Mouse (Mus musculus): ENCODE data around the gene Pde7b. TPM values are rescaled to one million over a fixed set of nuclear protein-coding genes. Genes with fewer than 3 reads are reported as not detected.

Gene Pde7b
- total RNA-seq, 2 experiments from 2014 or later, result 20.3 to 23.3 TPM

DNA sequence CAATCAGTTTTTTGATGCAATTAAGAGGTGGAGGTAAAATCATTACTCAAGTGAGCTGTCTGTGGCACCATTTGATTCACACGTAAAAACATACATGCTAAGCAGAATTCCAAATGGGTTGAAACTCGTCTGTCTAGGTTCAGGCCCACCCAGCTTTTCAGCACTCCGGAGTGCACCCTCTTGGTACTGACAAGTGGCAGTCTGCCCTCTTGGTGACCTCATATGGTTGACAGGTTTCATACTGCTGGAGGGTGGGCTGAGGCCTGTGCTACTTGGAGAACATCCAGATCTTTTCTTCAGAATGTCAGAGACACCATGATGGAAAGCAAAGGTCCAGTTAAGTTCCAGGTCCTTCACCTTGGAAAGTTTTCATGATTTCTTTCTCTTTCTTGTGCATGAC, 265.7 kb downstream of the Pde7b start:
- no peak for DNase-seq (ENCODE audit: extremely low spot score in 1 of 2, low spot score in 1 of 2)

DNA sequence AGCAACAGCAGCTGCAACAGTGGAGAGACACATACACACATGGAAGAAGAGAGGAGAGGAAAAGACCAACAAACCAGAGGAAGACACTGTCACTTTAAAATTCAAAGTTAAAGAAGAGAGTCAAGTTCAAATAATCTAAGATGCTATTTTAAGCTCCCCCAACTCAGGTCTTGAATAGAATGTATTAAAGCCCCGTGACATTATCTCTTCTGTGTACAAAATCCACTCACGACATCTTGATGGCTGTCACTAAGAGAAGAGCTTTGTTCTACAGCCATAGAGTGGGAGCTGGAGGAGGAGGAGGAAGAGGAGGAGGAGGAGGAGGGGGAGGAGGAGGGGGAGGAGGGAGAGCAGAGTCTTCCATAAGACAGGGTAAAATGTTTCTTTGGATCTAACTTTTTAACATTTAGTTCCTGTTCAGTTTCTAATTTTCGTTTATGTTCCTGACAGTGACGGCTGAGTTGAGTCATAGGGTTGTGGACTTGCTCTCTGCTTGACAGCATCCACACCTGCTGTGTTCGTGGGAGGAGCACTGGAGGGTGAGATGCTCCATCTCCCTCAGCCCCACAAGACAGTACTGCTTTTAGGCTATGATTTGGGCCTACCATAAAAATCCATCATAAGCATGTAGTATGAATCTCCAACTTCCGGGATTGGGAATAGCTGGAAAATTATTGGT, 270.4 kb downstream of the Pde7b start:
- no peak for DNase-seq (ENCODE audit: extremely low spot score in 1 of 2, low spot score in 1 of 2)

DNA sequence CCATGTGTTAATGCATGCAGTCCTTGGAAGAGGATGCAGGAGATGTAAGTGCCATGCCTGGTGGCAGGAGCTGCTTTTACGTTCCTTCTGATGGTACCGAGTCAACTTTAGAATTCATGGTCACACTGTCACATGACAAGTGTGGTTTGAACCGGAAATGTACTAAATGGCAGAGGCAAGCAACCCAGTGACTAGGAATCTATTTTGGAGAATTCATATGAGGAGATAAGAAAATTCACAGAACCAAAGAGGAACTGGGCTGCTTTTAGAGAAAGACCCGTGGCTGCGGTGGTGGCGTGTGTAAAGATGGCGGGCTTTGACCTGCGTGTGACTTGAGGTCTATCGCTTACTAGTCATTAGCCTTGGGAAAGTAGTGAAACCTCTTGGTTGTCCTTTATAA, 287.4 kb downstream of the Pde7b start:
- no peak for DNase-seq (ENCODE audit: extremely low spot score in 1 of 2, low spot score in 1 of 2)

DNA sequence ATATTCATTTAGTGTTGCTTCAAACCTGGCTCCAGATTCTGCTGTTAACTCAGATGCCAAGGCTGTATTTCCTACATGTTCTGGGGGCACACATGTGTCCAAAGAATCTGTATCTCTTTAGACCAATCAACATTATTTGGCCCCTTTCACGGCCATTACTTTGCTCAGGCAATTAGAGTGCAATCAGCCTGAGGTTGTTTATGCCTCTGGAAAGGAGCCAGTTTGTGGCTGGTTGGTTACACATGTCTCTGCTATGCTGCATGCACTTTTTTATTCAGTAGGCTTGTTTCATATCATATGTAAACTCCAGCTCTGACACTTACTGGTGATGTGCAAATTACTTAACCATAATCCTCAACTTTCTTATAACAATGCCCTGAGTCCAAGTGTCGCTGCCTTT, 287.9 kb downstream of the Pde7b start:
- no peak for DNase-seq (ENCODE audit: extremely low spot score in 1 of 2, low spot score in 1 of 2)

DNA sequence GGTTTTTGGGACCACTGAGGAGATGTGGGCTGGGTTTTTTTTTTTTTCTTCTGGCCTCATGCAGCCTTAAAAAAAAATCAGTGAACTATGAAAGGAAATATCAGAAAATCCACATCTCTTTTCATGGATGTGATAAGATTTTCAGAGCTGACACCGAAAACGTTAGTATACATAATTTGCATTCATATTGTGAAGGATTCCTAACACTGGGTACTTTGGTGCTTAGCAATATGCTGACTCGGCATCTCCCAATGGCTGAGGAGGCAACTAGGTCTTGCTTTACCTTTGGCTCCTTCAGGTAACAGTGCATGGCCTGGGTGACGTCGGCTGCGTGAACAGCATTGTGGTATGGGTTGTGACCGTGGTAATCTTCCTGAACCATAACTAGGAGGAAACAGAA, 289.0 kb downstream of the Pde7b start:
- no peak for DNase-seq (ENCODE audit: extremely low spot score in 1 of 2, low spot score in 1 of 2)

DNA sequence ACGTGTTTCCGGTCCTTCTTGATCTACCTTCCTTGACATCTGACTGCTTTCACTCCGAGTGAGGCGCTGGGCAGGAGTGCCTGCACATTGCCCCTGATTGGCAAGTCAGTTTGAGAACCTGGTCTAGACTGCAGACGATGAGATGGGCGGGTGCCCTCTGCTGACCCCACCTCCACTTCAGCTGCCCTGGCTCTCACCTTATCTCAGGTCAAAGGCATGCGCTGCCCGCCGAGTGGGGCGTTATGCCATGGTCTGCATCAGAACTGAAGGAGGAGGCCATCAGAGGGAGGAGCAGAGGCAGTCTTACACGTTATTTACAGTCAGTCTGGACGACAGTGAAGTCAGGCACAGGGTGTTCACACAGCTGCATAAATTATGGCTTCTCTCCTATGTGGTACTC, 293.5 kb downstream of the Pde7b start:
- no peak for DNase-seq (ENCODE audit: extremely low spot score in 1 of 2, low spot score in 1 of 2)

DNA sequence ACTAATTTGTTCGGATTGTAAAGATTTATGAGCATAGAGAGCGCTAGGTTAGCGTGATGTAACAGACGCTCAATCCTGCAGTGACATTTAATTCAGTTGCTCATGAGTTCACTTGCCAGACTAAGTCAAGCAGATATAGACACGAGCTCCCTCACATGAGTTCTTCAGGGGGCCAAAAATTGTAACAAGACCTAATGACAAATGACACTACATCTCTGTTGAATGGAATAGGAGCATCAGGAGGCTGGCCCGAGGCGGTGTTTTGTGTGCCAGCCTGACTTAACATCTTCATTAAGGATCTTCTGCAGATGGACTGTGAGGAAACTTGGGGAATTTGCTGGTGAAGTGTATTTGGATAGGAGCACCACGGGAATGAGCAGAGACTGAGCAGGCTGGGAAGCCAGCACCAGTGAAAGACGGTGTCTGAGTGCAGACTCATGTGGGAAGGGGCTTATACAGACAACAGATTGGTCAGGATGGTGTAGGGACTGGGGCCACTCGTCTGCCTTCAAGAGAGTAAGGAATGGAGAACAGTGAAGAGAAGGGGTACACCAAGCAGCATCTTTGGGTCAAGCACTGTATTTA, 303.5 kb downstream of the Pde7b start:
- no peak for DNase-seq (ENCODE audit: extremely low spot score in 1 of 2, low spot score in 1 of 2)

DNA sequence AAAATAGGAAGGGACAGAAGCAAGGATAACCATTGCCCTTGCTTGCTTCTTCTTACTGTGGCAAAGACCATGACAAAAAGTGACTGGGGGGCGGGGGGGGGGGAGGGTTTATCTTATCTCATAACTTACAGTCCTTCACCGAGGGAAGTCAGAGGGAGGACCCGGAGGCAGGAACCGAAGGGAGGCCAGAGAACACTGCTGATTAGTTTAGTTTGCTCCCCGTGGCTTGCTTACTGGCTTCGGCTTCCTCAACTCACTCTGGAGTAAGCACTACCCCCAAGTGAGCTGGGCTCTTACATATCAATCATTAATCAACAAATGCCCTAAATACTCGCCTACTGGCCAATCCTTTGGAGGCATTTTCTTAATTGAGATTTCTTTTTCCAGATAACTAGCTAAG, 304.6 kb downstream of the Pde7b start:
- DNase-seq (ENCODE audit: extremely low spot score in 1 of 2, low spot score in 1 of 2), result no peak

DNA sequence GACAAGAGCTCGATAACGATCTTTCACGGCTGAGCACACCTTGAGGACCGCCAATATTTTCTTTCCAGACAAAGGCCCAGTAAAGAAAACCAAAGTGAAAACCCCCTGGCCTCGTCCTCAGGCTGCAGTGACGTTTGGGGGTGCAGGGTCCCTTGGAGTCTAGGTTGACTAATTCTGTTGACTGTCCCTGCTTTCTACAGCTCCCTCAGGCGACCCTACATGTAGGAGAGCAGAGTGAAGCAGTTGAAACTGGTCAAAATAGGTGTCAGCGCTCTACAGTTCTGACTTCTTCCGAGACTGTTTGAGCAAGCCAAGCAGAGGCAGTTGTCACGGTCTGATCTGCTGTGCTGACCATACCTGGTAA, 306.0 kb downstream of the Pde7b start:
- DNase-seq (ENCODE audit: extremely low spot score in 1 of 2, low spot score in 1 of 2), result no peak

DNA sequence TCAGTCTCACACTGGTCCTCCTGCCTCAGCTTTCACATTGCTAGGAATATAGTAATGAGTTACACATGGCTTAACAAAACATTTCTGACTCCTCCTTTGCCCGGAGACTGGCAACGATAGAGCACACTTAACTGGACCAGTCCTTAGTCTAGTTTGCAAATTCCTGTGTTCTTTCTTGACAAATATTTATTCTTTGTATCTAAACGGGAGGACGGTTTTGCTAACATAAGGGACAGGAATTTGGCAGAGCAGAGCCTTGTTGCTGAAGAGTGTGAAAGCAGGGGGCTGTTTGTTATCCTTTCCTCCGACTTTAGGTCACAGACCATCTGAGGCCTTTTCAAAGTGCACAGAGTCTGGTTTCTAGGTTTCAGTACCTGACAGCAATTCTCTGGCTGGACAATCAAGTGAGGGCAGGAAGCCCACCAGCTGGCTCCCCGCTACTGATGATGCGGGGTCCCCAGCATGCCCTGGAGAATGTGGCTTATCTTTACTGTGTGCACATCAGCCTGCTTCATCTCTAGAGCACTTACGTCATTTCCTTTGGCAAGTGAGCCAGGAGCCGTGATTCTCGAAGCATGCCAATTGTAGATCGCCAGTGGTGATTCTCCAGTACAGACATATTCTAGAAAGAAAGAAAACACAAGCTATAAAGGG, 306.5 kb downstream of the Pde7b start:
- no peak for DNase-seq (ENCODE audit: extremely low spot score in 1 of 2, low spot score in 1 of 2)

DNA sequence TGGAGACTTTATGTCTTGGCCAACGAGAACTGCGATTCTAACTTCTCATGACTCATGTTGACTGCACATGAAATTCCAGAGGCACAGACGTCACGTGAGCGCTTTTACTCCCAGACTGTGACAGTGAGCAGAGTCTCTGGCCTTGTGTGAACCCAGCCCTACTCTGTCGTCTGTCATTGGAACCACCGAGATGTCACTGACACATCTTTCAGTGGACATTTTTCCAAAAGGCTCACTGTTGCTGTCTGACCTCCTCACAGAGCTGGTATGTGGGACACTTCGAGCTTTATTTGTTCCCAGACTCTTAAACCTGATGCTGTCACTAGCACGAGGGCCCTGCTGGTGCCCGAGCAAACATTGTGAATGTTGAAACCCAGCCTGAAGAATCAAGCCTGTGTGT, 315.7 kb downstream of the Pde7b start:
- no peak for DNase-seq (ENCODE audit: extremely low spot score in 1 of 2, low spot score in 1 of 2)

DNA sequence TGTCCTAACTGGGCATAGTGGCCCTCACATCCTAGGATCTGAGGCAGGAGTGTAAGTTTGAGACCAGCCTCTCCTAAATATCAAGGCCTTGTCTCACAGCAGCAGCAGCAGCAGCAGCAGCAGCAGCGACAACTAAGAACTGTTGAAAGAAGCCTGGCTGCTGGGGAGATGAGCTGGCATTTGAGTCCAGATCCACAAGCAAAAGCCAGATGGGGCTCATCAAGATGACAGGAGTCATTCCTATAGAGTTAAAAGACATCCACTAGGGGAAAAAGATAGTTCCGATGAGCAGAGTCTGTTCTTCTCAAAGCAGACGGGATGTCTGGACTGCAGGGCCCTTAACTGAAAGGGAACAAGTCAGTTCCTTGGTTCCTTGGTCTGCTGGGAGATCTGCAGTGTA, 316.5 kb downstream of the Pde7b start:
- no peak for DNase-seq (ENCODE audit: extremely low spot score in 1 of 2, low spot score in 1 of 2)

DNA sequence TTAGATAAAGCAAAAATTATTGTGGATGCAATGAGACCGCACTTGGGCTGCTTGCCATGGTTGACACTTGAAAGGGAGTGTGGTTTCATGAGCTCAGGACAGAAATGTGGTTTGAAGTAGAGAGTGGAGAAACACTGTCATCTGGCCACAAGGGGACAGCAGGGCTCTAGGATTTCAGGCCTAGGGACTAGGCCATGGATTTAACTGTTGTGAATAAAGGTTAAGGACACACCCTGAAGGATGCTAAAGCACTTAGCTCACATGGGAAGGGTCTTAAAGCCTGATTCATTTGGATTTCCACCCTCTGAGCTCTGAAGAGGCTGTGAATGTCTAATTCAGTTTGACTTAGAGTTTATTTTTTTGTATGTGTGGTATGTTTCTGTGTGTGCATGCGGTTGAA, 319.4 kb downstream of the Pde7b start:
- peak in 1 of 2 experiments; percentile 33 for DNase-seq (ENCODE audit: extremely low spot score in 1 of 2, low spot score in 1 of 2)

DNA sequence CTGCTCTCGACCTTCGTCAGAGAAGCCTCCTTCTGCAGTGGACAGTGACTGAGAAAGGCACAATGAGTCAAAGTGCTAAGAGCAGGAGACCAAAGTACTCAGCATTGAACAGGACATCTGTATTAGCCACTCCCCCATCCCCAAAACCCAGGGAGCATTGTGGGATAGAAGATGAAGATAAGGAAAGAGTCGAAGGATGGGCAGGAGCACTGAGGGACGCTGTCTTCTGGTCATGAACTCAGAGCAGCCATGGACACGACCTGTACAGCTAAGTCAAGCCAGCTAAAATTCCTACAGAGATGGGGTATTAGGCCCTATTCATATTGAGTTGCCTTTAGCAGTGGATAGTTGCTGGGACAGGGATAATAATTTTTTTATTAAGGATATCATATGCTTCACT, 321.9 kb downstream of the Pde7b start:
- no peak for DNase-seq (ENCODE audit: extremely low spot score in 1 of 2, low spot score in 1 of 2)

DNA sequence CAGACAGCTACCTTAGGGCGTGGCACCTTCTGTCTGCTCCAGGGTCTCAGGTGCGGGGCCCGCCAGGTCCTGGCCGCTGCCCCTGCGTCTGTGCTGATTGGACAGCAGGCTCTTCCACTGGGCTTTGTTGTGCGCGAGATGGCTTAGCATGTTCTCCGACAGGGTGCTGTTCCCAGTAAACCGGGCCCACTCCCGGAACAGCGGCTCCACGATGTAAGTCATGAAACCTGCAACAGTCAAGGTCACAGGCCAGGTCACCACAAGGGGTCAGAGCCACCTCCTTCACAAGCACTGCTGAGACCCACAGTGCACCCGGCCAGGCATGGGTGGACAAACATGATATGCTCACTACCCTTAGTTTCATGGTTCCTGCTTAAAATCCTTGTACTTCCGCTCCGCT, 324.5 kb downstream of the Pde7b start:
- DNase-seq (ENCODE audit: extremely low spot score in 1 of 2, low spot score in 1 of 2), result no peak

DNA sequence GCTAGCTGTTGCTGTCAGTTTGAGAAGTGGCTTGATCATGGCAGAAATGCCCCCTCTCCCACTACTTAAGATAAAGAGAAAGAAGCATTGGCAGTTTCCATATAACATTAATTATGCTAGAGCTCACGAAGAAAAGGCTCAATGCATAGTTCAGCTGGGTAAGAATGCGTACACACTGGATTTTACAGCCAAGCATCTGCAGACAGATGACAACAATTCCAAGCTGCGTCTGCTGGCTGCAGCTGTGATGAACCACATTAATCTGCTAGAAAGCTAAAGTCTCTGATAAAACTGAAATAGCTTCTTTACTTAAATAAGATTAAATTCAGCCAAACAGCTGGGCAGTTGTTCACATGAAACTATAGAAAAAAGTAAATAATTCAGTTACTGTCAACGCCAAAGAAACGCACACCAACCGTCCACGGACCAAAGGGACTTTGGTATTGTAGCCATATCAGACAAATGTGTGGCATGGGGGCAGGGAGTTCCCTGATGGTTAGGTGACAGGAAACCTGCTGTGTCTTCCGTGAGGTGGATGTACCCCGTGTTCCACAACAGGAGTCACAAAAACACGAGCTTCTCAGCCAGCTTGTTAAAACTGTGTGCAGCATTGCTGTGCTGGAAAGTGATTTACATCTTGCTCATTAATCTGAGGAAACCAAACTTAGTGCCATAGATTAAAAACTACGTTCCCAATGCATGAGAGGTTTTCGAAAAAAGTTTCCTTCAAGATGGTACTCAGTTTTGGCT, 326.1 kb downstream of the Pde7b start:
- DNase-seq (ENCODE audit: extremely low spot score in 1 of 2, low spot score in 1 of 2), result no peak

DNA sequence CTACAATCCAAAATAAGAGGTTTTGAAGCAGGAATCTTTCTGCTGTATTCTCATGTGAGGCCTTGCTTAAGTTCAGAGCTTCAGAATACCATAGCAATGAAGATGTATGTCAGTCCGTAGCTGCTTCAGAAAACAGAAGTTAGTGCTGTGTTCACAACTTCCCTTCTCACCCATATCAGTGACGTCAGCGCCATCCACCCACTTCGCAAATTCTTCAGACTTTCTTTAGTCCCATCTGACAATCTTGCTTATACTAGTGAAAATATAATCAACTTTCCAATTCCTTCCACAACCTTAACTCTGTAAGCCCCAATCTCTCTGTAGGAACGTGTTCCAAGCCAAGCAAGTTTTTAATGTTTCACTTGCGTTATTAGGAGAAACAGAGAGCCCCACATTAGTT, 326.7 kb downstream of the Pde7b start:
- DNase-seq (ENCODE audit: extremely low spot score in 1 of 2, low spot score in 1 of 2), result no peak

DNA sequence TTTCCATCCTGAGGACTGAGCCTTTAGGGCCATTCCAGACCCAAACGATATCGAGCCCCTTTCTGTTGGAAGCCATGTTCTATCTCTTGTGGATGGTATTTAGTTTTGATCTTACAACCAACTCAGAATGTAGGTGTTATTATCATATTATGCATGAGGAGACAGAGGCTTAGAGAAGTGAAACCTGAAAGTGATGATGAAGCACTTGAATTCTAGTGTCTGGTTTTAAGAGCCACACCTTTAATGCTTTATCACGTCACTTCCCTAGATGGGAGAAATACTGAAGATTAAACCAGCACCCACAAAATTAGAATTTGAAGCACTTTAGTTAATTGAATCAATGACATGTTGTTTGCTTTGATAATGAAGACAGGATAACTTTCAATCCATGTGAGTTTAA, 329.1 kb downstream of the Pde7b start:
- DNase-seq (ENCODE audit: extremely low spot score in 1 of 2, low spot score in 1 of 2), result no peak

DNA sequence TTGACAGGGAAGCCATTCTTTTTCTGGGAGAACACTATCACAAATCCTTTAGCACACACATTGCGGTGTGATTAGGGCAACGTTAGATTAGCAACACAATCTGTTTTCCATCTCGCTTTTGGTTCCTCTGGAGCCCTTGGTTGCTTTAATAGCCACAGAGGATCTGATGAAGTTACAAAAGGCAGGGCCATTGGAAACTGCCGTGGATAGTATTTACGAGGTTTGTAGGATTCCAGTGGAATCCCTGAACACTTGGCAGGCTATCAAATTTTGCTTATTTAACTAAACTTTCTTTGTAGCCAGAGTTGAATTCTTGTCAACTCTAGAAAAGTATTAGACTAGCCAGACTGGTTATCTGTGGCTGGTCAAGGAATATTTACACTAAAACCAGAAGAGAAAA, 330.1 kb downstream of the Pde7b start:
- no peak for DNase-seq (ENCODE audit: extremely low spot score in 1 of 2, low spot score in 1 of 2)

DNA sequence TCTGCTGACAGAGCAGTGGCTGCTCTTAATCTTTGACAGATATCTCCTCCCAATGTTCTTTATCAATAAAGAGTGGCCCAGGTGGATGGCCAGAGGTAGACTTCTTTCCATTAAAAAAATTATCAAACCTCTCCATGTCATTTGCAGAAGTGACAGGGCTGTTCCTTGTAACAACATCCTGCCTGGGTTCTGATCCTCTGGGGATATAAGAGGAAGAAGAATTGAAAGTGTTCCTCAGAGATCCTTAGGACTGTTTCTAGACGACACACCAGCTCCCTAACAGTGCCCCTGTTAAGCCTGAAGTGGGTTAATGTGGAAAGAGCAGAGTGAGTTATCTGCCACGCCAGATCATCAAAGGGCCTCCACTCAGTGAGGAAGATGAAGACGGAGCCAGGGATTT, 334.3 kb downstream of the Pde7b start:
- no peak for DNase-seq (ENCODE audit: extremely low spot score in 1 of 2, low spot score in 1 of 2)

DNA sequence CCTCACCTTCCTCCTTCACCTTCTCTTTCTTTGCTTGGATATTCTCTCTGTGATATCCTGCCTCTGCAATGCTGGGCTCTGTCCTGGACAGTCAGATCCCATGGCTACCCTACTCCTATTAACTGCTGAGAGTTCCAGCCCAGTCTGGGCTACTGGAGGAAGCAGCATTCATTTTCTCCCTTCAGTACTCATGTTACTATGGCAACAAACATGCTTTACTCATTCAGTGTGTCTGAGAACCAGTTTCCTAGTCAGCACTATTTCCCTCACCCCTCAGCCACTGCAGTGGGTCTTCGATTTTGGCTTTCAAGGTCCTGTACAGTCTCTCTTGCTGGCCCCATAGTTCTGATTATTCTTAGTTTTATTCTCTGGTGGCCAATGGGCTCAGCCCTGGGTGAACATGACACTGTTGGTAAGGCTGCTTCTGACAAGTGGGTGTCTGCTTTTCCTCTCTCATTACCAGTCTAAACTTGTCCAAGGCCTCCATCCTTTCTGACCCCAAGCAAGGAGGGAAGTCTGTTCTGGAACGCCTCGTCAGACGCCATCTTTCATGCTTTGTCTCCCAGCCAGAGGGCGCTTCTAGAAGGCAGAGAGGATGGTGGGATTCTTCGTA, 342.0 kb downstream of the Pde7b start:
- DNase-seq (ENCODE audit: extremely low spot score in 1 of 2, low spot score in 1 of 2), result no peak
